Mouse (Mus musculus): ENCODE results near the gene Tmem273. TPM values are rescaled to one million over a fixed set of nuclear protein-coding genes. Genes with fewer than 3 reads are reported as not detected.

The Tmem273 gene
- polyA plus RNA-seq, 1 experiment: 0.05 TPM

GRCm38 (mm10) chr14:32772791-32773190, 13.0 kb upstream of the Tmem273 start:
- Histone ChIP-seq H3K36me3 (ENCODE audit: control insufficient read depth, insufficient read depth) (no peaks in the 10 kb centered on the region), H3K4me2 (ENCODE audit: low read depth) (no peak overlapping the region), H3ac (ENCODE audit: control insufficient read depth, insufficient read length) (no peak overlapping the region), H3K79me2 (ENCODE audit: control insufficient read depth, insufficient read depth) (no peaks in the 10 kb centered on the region), H3K27me3 (ENCODE audit: control insufficient read depth, insufficient read depth, insufficient read length) (peaks cover 15% of the 10 kb centered on the region), H3K4me3 (no peak overlapping the region)
- TF ChIP-seq POLR2A (IDR thresholded peaks at IDR 0.05; ENCODE audit: insufficient read length, low read depth) (no peak), TCF3 (IDR thresholded peaks at IDR 0.05; ENCODE audit: insufficient read length, low read depth) (no peak), REST (IDR thresholded peaks at IDR 0.05; ENCODE audit: insufficient read depth, insufficient read length) (no peak), MYOG (IDR thresholded peaks at IDR 0.05; ENCODE audit: control insufficient read depth in 1 of 3, insufficient read depth in 1 of 3, insufficient read length in 2 of 3, low read depth in 2 of 3) (no peak), SRF (IDR thresholded peaks at IDR 0.05; ENCODE audit: control insufficient read depth, insufficient read length, low read depth) (no peak), E2F4 (IDR thresholded peaks at IDR 0.05; ENCODE audit: insufficient read depth) (no peak), USF1 (IDR thresholded peaks at IDR 0.05; ENCODE audit: low read depth) (no peak), TCF12 (IDR thresholded peaks at IDR 0.05; ENCODE audit: insufficient read depth, poor library complexity, severe bottlenecking) (no peak), CEBPB (IDR thresholded peaks at IDR 0.05; ENCODE audit: insufficient read depth, poor library complexity, severe bottlenecking) (no peak), MYOD1 (IDR thresholded peaks at IDR 0.05; ENCODE audit: control insufficient read depth in 1 of 3, insufficient read length in 2 of 3, low read depth in 2 of 3) (no peak), MAX (IDR thresholded peaks at IDR 0.05; ENCODE audit: low read depth) (no peak), POLR2AphosphoS2 (IDR thresholded peaks at IDR 0.05; ENCODE audit: insufficient read length, low read depth) (no peak)

GRCm38 (mm10) chr14:32773456-32773855, 12.3 kb upstream of the Tmem273 start:
- no peak overlapping the region for H3ac ChIP-seq (ENCODE audit: control insufficient read depth, insufficient read length)
- H3K27me3 ChIP-seq (ENCODE audit: control insufficient read depth, insufficient read depth, insufficient read length): peaks cover 15% of the 10 kb centered on the region
- H3K4me3 ChIP-seq: no peak overlapping the region
- H3K79me2 ChIP-seq (ENCODE audit: control insufficient read depth, insufficient read depth): no peaks in the 10 kb centered on the region
- no peak overlapping the region for H3K4me2 ChIP-seq (ENCODE audit: low read depth)
- H3K36me3 ChIP-seq (ENCODE audit: control insufficient read depth, insufficient read depth): no peaks in the 10 kb centered on the region
- TF ChIP-seq USF1 (IDR thresholded peaks at IDR 0.05; ENCODE audit: low read depth): no peak
- TF ChIP-seq POLR2A (IDR thresholded peaks at IDR 0.05; ENCODE audit: insufficient read length, low read depth): no peak
- no peak for TF ChIP-seq POLR2AphosphoS2 (IDR thresholded peaks at IDR 0.05; ENCODE audit: insufficient read length, low read depth)
- no peak for TF ChIP-seq SRF (IDR thresholded peaks at IDR 0.05; ENCODE audit: control insufficient read depth, insufficient read length, low read depth)

GRCm38 (mm10) chr14:32776077-32776476, 9.7 kb upstream of the Tmem273 start:
- Histone ChIP-seq H3K36me3 (ENCODE audit: control insufficient read depth, insufficient read depth) (no peaks in the 10 kb centered on the region), H3ac (ENCODE audit: control insufficient read depth, insufficient read length) (no peak overlapping the region), H3K27me3 (ENCODE audit: control insufficient read depth, insufficient read depth, insufficient read length) (peaks cover 15% of the 10 kb centered on the region), H3K4me3 (no peak overlapping the region), H3K4me2 (ENCODE audit: low read depth) (no peak overlapping the region), H3K79me2 (ENCODE audit: control insufficient read depth, insufficient read depth) (no peaks in the 10 kb centered on the region)
- TF ChIP-seq USF1 (IDR thresholded peaks at IDR 0.05; ENCODE audit: low read depth) (no peak), CEBPB (IDR thresholded peaks at IDR 0.05; ENCODE audit: insufficient read depth, poor library complexity, severe bottlenecking) (no peak), TCF12 (IDR thresholded peaks at IDR 0.05; ENCODE audit: insufficient read depth, poor library complexity, severe bottlenecking) (no peak), MYOD1 (IDR thresholded peaks at IDR 0.05; ENCODE audit: control insufficient read depth in 1 of 3, insufficient read length in 2 of 3, low read depth in 2 of 3) (no peak), E2F4 (IDR thresholded peaks at IDR 0.05; ENCODE audit: insufficient read depth) (no peak), REST (IDR thresholded peaks at IDR 0.05; ENCODE audit: insufficient read depth, insufficient read length) (no peak), POLR2AphosphoS2 (IDR thresholded peaks at IDR 0.05; ENCODE audit: insufficient read length, low read depth) (no peak), MAX (IDR thresholded peaks at IDR 0.05; ENCODE audit: low read depth) (no peak), SRF (IDR thresholded peaks at IDR 0.05; ENCODE audit: control insufficient read depth, insufficient read length, low read depth) (no peak), TCF3 (IDR thresholded peaks at IDR 0.05; ENCODE audit: insufficient read length, low read depth) (no peak)

GRCm38 (mm10) chr14:32778362-32778761, 7.4 kb upstream of the Tmem273 start:
- Histone ChIP-seq H3K4me3 (no peak overlapping the region), H3ac (ENCODE audit: control insufficient read depth, insufficient read length) (no peak overlapping the region), H3K27me3 (ENCODE audit: control insufficient read depth, insufficient read depth, insufficient read length) (peaks cover 6% of the 10 kb centered on the region), H3K4me2 (ENCODE audit: low read depth) (no peak overlapping the region), H3K79me2 (ENCODE audit: control insufficient read depth, insufficient read depth) (no peaks in the 10 kb centered on the region), H3K36me3 (ENCODE audit: control insufficient read depth, insufficient read depth) (no peaks in the 10 kb centered on the region)
- TF ChIP-seq POLR2AphosphoS2 (IDR thresholded peaks at IDR 0.05; ENCODE audit: insufficient read length, low read depth): no peak
- no peak for TF ChIP-seq MAX (IDR thresholded peaks at IDR 0.05; ENCODE audit: low read depth)
- TF ChIP-seq USF1 (IDR thresholded peaks at IDR 0.05; ENCODE audit: low read depth): no peak
- no peak for TF ChIP-seq SRF (IDR thresholded peaks at IDR 0.05; ENCODE audit: control insufficient read depth, insufficient read length, low read depth)
- TF ChIP-seq REST (IDR thresholded peaks at IDR 0.05; ENCODE audit: insufficient read depth, insufficient read length): no peak
- TF ChIP-seq MYOG (IDR thresholded peaks at IDR 0.05; ENCODE audit: control insufficient read depth in 1 of 3, insufficient read depth in 1 of 3, insufficient read length in 2 of 3, low read depth in 2 of 3): no peak
- TF ChIP-seq TCF3 (IDR thresholded peaks at IDR 0.05; ENCODE audit: insufficient read length, low read depth): no peak
- no peak for TF ChIP-seq MYOD1 (IDR thresholded peaks at IDR 0.05; ENCODE audit: control insufficient read depth in 1 of 3, insufficient read length in 2 of 3, low read depth in 2 of 3)
- TF ChIP-seq CEBPB (IDR thresholded peaks at IDR 0.05; ENCODE audit: insufficient read depth, poor library complexity, severe bottlenecking): no peak

GRCm38 (mm10) chr14:32782866-32783265, 2.9 kb upstream of the Tmem273 start:
- no peaks in the 10 kb centered on the region for H3K27me3 ChIP-seq (ENCODE audit: control insufficient read depth, insufficient read depth, insufficient read length)
- H3K4me3 ChIP-seq: no peak overlapping the region
- H3K36me3 ChIP-seq (ENCODE audit: control insufficient read depth, insufficient read depth): no peaks in the 10 kb centered on the region
- H3K4me2 ChIP-seq (ENCODE audit: low read depth): no peak overlapping the region
- no peak for TF ChIP-seq USF1 (IDR thresholded peaks at IDR 0.05; ENCODE audit: low read depth)
- TF ChIP-seq SRF (IDR thresholded peaks at IDR 0.05; ENCODE audit: control insufficient read depth, insufficient read length, low read depth): no peak
- no peak for TF ChIP-seq REST (IDR thresholded peaks at IDR 0.05; ENCODE audit: insufficient read depth, insufficient read length)
- TF ChIP-seq MYOD1 (IDR thresholded peaks at IDR 0.05; ENCODE audit: control insufficient read depth in 1 of 3, insufficient read length in 2 of 3, low read depth in 2 of 3): no peak
- no peak for TF ChIP-seq CEBPB (IDR thresholded peaks at IDR 0.05; ENCODE audit: insufficient read depth, poor library complexity, severe bottlenecking)
- no peak for TF ChIP-seq TCF3 (IDR thresholded peaks at IDR 0.05; ENCODE audit: insufficient read length, low read depth)
- TF ChIP-seq POLR2AphosphoS2 (IDR thresholded peaks at IDR 0.05; ENCODE audit: insufficient read length, low read depth): no peak
- TF ChIP-seq TCF12 (IDR thresholded peaks at IDR 0.05; ENCODE audit: insufficient read depth, poor library complexity, severe bottlenecking): no peak
- TF ChIP-seq POLR2A (IDR thresholded peaks at IDR 0.05; ENCODE audit: insufficient read length, low read depth): no peak
- TF ChIP-seq MYOG (IDR thresholded peaks at IDR 0.05; ENCODE audit: control insufficient read depth in 1 of 3, insufficient read depth in 1 of 3, insufficient read length in 2 of 3, low read depth in 2 of 3): no peak
- no peak for TF ChIP-seq E2F4 (IDR thresholded peaks at IDR 0.05; ENCODE audit: insufficient read depth)
- no peak for TF ChIP-seq MAX (IDR thresholded peaks at IDR 0.05; ENCODE audit: low read depth)
- H3ac ChIP-seq (ENCODE audit: control insufficient read depth, insufficient read length): no peak overlapping the region
- H3K79me2 ChIP-seq (ENCODE audit: control insufficient read depth, insufficient read depth): no peaks in the 10 kb centered on the region

Data from myocyte (in vitro differentiated cells).